Mouse (Mus musculus) small intestine, adult 2 months (tissue): ENCODE results near the gene Pitpnm3.

Source experiments
- CTCF ChIP-seq: fragments of 200-500 bp; IDR thresholded peaks from 2 replicates; pipeline ENCODE4 v1.5.1; 2012; ENCODE audit warnings: low read depth, mild to moderate bottlenecking, control low read depth, inconsistent platforms, low read length, moderate library complexity, mixed read lengths; ENCODE audit not compliant: insufficient replicate concordance, insufficient read length; ENCODE audit errors: extremely low read depth
- POLR2A ChIP-seq: fragments of 200-500 bp; IDR thresholded peaks from 2 replicates; pipeline ENCODE4 v1.6.1; 2012; ENCODE audit warnings: low read depth, mild to moderate bottlenecking, control low read depth, inconsistent platforms, low read length, moderate library complexity

DNA sequence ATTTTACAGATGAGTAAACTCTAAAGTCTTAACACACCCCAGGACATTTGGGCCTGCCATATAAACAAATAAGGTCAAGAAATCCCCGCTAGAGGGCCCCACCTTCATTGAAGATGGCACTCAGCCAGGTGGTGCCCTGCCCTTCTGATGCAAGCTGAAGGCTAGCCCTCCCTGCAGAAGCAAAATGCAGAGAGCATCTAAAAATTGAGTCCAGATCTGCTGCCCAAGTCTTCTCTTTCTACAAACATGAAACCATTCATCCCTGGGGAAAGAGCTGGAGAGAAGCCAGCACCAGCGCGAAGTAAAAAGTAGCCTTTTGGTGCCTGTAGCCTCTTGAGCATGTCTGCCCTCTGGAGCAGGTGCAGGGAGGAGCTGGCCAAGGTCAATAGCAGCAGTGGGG, 57.5 kb downstream of the Pitpnm3 start:
- TF ChIP-seq POLR2A (no peak), CTCF (no peak)
